Mouse (Mus musculus) adipocyte (in vitro differentiated cells): ENCODE results near the gene Irf2bp1.
A peak's percentile ranks its signal among the peaks of the same experiment; 100 is the strongest.

Experiments
- DNase-seq: peaks from one replicate; pipeline ENCODE4 v3.0.0-alpha.2; 2016; ENCODE audit warnings: low spot score

The Irf2bp1 gene

GRCm38 (mm10) chr7:19000421-19000820 lies 3.4 kb upstream of the Irf2bp1 start:
- DNase-seq = no peak

GRCm38 (mm10) chr7:19001066-19001806 lies 2.6 kb upstream of the Irf2bp1 start:
- DNase-seq = no peak

GRCm38 (mm10) chr7:19001807-19002085 lies 2.1 kb upstream of the Irf2bp1 start:
- DNase-seq = no peak

- no peak for DNase-seq
These were observed 1.7 kb upstream of the Irf2bp1 start for GRCm38 (mm10) chr7:19002115-19002514.

GRCm38 (mm10) chr7:19002848-19003498 lies 871 bp upstream of the Irf2bp1 start:
- peak; percentile 91 for DNase-seq

- no peak for DNase-seq
These were observed 811 bp downstream of the Irf2bp1 start for GRCm38 (mm10) chr7:19004631-19005079.

- no peak for DNase-seq
These were observed 1.7 kb downstream of the Irf2bp1 start for GRCm38 (mm10) chr7:19005417-19006121.

- DNase-seq = peak; percentile 79
These were observed 2.6 kb downstream of the Irf2bp1 start for GRCm38 (mm10) chr7:19006476-19006875.

- no peak for DNase-seq
These were observed 3.5 kb downstream of the Irf2bp1 start for GRCm38 (mm10) chr7:19007026-19007977.

GRCm38 (mm10) chr7:19010581-19010980 lies 6.7 kb downstream of the Irf2bp1 start:
- DNase-seq = no peak

- DNase-seq = no peak
These were observed 8.3 kb downstream of the Irf2bp1 start for GRCm38 (mm10) chr7:19012025-19012621.

- no peak for DNase-seq
These were observed 9.0 kb downstream of the Irf2bp1 start for GRCm38 (mm10) chr7:19012882-19013281.

- no peak for DNase-seq
These were observed 10.6 kb downstream of the Irf2bp1 start for GRCm38 (mm10) chr7:19014452-19014851.

GRCm38 (mm10) chr7:19016042-19016441 lies 12.2 kb downstream of the Irf2bp1 start:
- DNase-seq = no peak

- DNase-seq = no peak
These were observed 14.1 kb downstream of the Irf2bp1 start for GRCm38 (mm10) chr7:19017909-19018308.

GRCm38 (mm10) chr7:19021048-19021447 lies 17.2 kb downstream of the Irf2bp1 start:
- no peak for DNase-seq

- DNase-seq = no peak
These were observed 18.5 kb downstream of the Irf2bp1 start for GRCm38 (mm10) chr7:19022189-19022958.

- DNase-seq = no peak
These were observed 19.5 kb downstream of the Irf2bp1 start, which contains the start of gene Foxa3 for GRCm38 (mm10) chr7:19023357-19023814. TSS of gene Foxa3 (minus strand) at chr7:19023538.

- DNase-seq = peak; percentile 92
These were observed 20.3 kb downstream of the Irf2bp1 start, which contains the start of gene Sympk for GRCm38 (mm10) chr7:19024096-19024506. TSS of gene Sympk (plus strand) at chr7:19024377.

- no peak for DNase-seq
These were observed 20.9 kb downstream of the Irf2bp1 start for GRCm38 (mm10) chr7:19024581-19025255.
